In the genomic region with DNA sequence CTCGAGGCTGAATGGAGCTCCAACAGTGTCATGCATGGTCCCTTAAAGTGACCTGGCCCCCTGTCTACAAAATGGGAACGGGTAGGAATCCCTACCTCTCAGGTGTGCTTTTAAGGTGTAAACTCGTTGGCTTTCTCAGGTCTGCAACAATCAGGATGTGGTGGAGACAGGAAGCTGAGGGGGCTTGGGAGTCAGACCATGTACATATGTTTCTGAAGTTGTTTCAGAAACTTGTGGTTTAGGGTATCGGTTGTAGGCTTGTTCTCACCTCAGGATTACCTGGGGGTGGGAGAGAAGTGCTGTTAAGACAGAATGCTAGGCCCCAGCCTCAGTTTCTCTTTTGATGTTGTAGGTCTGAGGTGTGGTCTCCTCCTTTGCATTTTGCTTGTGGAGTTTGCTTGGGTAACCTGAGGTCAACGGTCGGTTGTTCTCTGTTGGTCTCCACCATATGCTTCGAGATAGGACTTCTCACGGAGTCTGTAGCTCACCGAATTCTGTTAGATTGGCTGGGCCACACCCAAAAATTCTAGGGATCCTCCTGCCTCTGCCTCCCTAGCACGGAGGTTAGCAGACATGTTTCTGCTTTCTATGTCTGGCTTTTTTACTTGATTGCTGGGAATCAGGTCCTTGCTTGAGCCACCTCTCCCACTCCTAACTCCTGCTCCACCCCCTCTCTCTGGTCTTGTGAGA, we compare ENCODE assay signal across 10 mouse cellular contexts. TPM values are rescaled to one million over a fixed set of nuclear protein-coding genes. Genes with fewer than 3 reads are reported as not detected.
DNase-seq lines count a peak whose midpoint lies in the region; ATAC-seq and TF ChIP-seq lines count a peak whose summit lies in the region.
"Had no signal": no experiment of that assay in that cellular context is flagged by ENCODE, and none has a peak within 500 bp of the region (broad histone marks: within the 10 kb centered on the region; RNA-seq: fewer than 3 reads in every experiment).

No protein-coding gene starts in this region.

- H3K4me1 ChIP-seq in heart, embryonic 14.5 days (ENCODE audit: control insufficient read depth in 2 of 2, insufficient read depth in 2 of 2, low read length in 2 of 2): peaks cover 37 to 71% of the 10 kb centered on the region in 2 experiments

- no peak for DNase-seq in heart, adult 11 months
- peak; percentile 39 for DNase-seq in c-Kit-positive CD71-positive TER-119-positive erythroid progenitor cells, embryonic 14.5 days (ENCODE audit: low spot score)
- peak; percentile 53 for DNase-seq in naive thymus-derived CD4-positive, alpha-beta T cell, adult 2 months (ENCODE audit: low read depth)
- DNase-seq in adrenal gland, postnatal 10 days: no peak
- DNase-seq in layer of hippocampus, adult 2 months (ENCODE audit: low spot score in 2 of 2): no peak
- no peak for DNase-seq in gastrocnemius, adult 18-20 months (ENCODE audit: low spot score)
- DNase-seq: gastrocnemius, postnatal 25 days; layer of hippocampus, postnatal 36 days had no signal

- ATAC-seq in heart, embryonic 14.5 days (ENCODE audit: insufficient number of reproducible peaks, insufficient read depth, low FRiP score, low read depth): no peak
- ATAC-seq in CD4-positive, CD25-positive, alpha-beta regulatory T cell, adult 4 months: peak; percentile 42

- peak overlapping the region; percentile 35; the same call in 1 of the 2 replicates for H3K9ac ChIP-seq in heart, embryonic 14.5 days (ENCODE audit: low read length)

- H3K27me3 ChIP-seq in heart, embryonic 14.5 days (ENCODE audit: control insufficient read depth, insufficient read depth, low read length): no peaks in the 10 kb centered on the region

- no peak for TF ChIP-seq CTCF in layer of hippocampus, adult 2 months (conservative IDR thresholded peaks at IDR 0.05)

- peak overlapping the region; percentile 49 to 59; a peak in 3 of 4 replicates for H3K27ac ChIP-seq in heart, embryonic 14.5 days (replicated peaks in 1 of 2; ENCODE audit: control insufficient read depth in 1 of 2, insufficient read depth in 1 of 2, low read depth in 2 of 2, low read length in 2 of 2)
- no peak overlapping the region for H3K27ac ChIP-seq in layer of hippocampus, adult 2 months

- H3K36me3 ChIP-seq in heart, embryonic 14.5 days (ENCODE audit: control insufficient read depth, insufficient read depth, low read length): peaks cover 20% of the 10 kb centered on the region

- no peak overlapping the region for H3K4me3 ChIP-seq in heart, embryonic 14.5 days (ENCODE audit: control insufficient read depth in 1 of 2, insufficient read depth in 1 of 2, low read depth in 1 of 2, low read length in 2 of 2)
- no peak overlapping the region for H3K4me3 ChIP-seq in layer of hippocampus, adult 2 months

- no peak overlapping the region for H3K4me2 ChIP-seq in heart, embryonic 14.5 days (ENCODE audit: low read length)

- WGBS in heart, embryonic 14.5 days: 84% methylated on average over 10 of the region's 10 CpGs

- H3K9me3 ChIP-seq in heart, embryonic 14.5 days (ENCODE audit: control insufficient read depth, low read length): no peaks in the 10 kb centered on the region

RNA-seq across cellular contexts. Expression of gene Adam19, which starts 34.4 kb away (rescaled TPM):
- 21.1 and 22.7 TPM in 2 replicates for polyA plus RNA-seq in heart, embryonic 14.5 days (2014; fragmentation: Nextera tagmentation; extraction: Ambion mirVana)
- 10 to 100 TPM; 60.6 to 85.0 TPM for polyA plus RNA-seq in CD4-positive, CD25-positive, alpha-beta regulatory T cell, adult 4 months (2017; shearing (Covaris generic))
- total RNA-seq in adrenal gland, postnatal 10 days (2021): 10 to 100 TPM; 15.5 to 25.3 TPM
- total RNA-seq in layer of hippocampus, adult 2 months (2021): 10 to 100 TPM; 11.3 to 12.6 TPM
- 1 to 10 TPM; 1.9 to 4.1 TPM for total RNA-seq in gastrocnemius, adult 18-20 months (2021)

RNA-seq across cellular contexts. Expression of gene Gm12166, which starts 38.1 kb away (rescaled TPM):
- polyA plus RNA-seq in heart, embryonic 14.5 days (2014; fragmentation: Nextera tagmentation; extraction: Ambion mirVana): 4.6 and 4.9 TPM in 2 replicates
- polyA plus RNA-seq in CD4-positive, CD25-positive, alpha-beta regulatory T cell, adult 4 months (2017; shearing (Covaris generic)): 10 to 100 TPM; 14.3 to 43.4 TPM
- total RNA-seq in adrenal gland, postnatal 10 days (2021): 1 to 10 TPM; 4.0 to 4.6 TPM
- total RNA-seq in layer of hippocampus, adult 2 months (2021): 1 to 10 TPM in 1 of 2 experiments, under 1 TPM in 1; 0.82 to 1.6 TPM
- under 1 TPM; 0.48 to 0.50 TPM for total RNA-seq in gastrocnemius, adult 18-20 months (2021)

Comparison
In these comparisons a context has a peak if more than half of its experiments do, and no peak if none do; other contexts are left out.
1. DNase-seq: peak in c-Kit-positive CD71-positive TER-119-positive erythroid progenitor cells, embryonic 14.5 days (single experiment) and naive thymus-derived CD4-positive, alpha-beta T cell, adult 2 months (single experiment); none in heart, adult 11 months (single experiment), adrenal gland, postnatal 10 days (single experiment), layer of hippocampus, adult 2 months (0 of 2) and gastrocnemius, adult 18-20 months (single experiment).